Mouse (Mus musculus): ENCODE measurements around the gene Fam13a. TPM values are rescaled to one million over a fixed set of nuclear protein-coding genes. Genes with fewer than 3 reads are reported as not detected.

Gene Fam13a
- polyA plus RNA-seq, 1 experiment: 0.25 TPM

DNA sequence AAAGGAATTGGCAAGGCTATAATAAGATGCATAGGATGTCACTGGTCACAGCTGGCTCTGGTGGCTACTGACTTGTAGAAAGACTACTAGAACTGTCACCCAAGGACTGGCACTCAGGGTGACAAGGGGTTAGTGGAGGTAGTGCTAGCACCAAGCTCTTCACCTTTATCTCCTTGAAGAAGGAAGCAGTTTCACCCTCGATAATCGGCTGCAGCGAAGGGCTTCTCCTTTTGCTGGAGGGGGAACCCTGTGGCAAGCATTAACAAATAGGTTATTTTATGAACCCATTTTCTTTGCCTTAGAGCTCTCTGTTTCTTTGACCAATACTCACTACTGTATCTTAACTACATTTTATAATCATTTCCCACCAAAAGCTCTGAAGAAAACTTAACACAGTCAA, 80.4 kb downstream of the Fam13a start:
- no peak overlapping the region for H3K27ac ChIP-seq (ENCODE audit: insufficient read depth, low read depth, low read length)
- no peak overlapping the region for H3K4me3 ChIP-seq (ENCODE audit: insufficient read depth, low read length)
- no peak for TF ChIP-seq POLR2A (IDR thresholded peaks at IDR 0.05; ENCODE audit: borderline replicate concordance, low read depth, low read length)
- no peak for TF ChIP-seq CTCF (IDR thresholded peaks at IDR 0.05; ENCODE audit: low read depth, low read length)
- H3K4me1 ChIP-seq (ENCODE audit: control insufficient read depth, insufficient read depth, low read length): no peaks in the 10 kb centered on the region

DNA sequence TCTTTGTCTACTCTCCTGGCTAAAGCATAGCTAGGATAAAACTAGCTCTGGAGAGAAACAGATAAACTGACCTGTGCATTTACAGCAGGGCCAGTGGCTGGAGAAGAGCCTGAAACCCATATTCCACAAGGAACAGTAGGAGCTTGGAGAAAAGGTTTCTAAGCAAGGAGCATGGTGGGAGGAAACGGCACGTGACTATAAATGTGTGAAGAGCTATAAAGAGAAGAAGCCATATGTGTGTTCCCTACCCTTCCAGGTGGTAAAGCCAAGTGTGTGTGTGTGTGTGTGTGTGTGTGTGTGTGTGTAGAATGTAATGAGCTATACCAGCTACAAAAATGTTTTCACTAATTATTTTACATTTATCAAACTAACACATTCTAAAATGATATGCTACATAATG, 82.1 kb downstream of the Fam13a start:
- Histone ChIP-seq H3K27ac (ENCODE audit: insufficient read depth, low read depth, low read length) (no peak overlapping the region), H3K4me1 (ENCODE audit: control insufficient read depth, insufficient read depth, low read length) (0 out of 2 replicates have a peak, but pooled peaks cover 2% of the 10 kb centered on the region), H3K4me3 (ENCODE audit: insufficient read depth, low read length) (no peak overlapping the region)
- no peak for TF ChIP-seq POLR2A (IDR thresholded peaks at IDR 0.05; ENCODE audit: borderline replicate concordance, low read depth, low read length)
- TF ChIP-seq CTCF (IDR thresholded peaks at IDR 0.05; ENCODE audit: low read depth, low read length): no peak

DNA sequence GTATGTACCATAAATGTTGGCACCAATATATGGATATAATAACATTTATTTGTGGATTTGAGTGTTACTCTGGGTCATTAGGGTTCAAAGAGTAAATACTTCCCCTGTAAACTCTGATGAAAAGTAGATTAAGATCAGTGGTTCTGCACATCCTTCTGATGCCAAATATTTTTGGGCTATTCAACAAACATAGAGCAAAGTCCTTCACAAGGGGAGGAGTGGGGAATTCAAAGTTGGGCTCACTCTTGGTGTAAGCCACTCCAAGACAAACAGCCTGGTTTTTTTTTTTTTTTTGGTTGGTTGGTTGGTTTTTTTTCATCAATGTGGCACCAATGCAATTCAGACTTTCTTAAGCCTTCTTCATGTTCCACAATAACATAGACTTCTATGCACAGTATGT, 86.6 kb downstream of the Fam13a start:
- H3K4me3 ChIP-seq (ENCODE audit: insufficient read depth, low read length): no peak overlapping the region
- H3K27ac ChIP-seq (ENCODE audit: insufficient read depth, low read depth, low read length): no peak overlapping the region
- H3K4me1 ChIP-seq (ENCODE audit: control insufficient read depth, insufficient read depth, low read length): peaks cover 7% of the 10 kb centered on the region; the same call in 1 of the 2 replicates
- TF ChIP-seq CTCF (IDR thresholded peaks at IDR 0.05; ENCODE audit: low read depth, low read length): no peak
- TF ChIP-seq POLR2A (IDR thresholded peaks at IDR 0.05; ENCODE audit: borderline replicate concordance, low read depth, low read length): no peak

DNA sequence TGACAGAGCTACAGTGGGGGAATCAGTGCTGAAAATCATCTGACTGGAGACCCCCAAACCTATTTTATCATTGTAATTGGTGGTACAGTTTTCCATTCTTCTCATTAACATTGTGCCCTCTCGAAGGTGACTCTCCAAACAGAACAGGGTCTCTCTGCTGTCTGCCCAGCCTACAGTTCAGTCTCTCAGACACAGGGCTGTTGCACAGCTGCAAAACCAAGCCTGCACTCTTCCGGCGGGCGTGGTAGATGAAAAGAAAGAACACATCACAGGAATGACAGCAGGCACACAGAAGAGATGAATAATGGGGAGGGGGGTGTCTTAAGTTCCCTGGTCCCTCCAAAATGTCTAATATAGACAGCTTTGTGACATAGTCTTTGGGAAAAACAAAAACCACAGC, 90.2 kb downstream of the Fam13a start:
- H3K4me1 ChIP-seq (ENCODE audit: control insufficient read depth, insufficient read depth, low read length): peaks cover 10% of the 10 kb centered on the region; the same call in 1 of the 2 replicates
- no peak overlapping the region for H3K27ac ChIP-seq (ENCODE audit: insufficient read depth, low read depth, low read length)
- TF ChIP-seq POLR2A (IDR thresholded peaks at IDR 0.05; ENCODE audit: borderline replicate concordance, low read depth, low read length): no peak
- no peak overlapping the region for H3K4me3 ChIP-seq (ENCODE audit: insufficient read depth, low read length)

DNA sequence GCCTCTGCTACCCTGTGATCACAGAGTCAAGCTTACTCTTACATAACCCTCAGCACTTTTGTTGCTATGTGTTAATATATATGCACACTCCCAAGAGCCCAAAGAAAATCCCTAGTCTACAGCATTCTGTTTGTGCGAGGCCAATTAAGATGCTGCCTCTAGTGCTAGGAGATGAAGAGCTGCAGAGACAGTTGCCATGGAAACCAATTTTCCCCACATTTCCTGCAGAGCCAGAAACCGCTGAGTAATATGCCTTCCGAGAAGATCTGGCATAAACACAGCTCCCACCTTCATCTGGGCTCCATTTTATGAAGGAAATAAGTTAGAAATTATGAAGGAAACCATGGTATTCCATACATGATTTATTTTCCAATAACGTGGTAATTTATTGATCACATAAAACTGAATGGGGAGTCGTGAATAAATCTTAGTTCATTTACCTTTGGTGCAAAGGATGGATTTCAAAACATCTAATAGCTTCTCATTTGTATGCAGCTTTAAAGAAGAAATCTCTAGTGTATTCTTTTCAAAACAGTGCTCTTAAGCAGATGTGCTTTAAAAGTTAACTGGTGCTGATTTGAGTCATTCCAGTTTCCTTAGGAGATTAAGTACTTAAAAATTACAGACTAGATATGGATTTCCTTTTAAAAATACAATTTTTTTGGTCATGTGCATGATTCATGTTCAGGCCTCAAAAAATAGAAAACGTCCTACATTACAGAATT, 91.0 kb downstream of the Fam13a start:
- no peak overlapping the region for H3K27ac ChIP-seq (ENCODE audit: insufficient read depth, low read depth, low read length)
- no peak overlapping the region for H3K4me3 ChIP-seq (ENCODE audit: insufficient read depth, low read length)
- TF ChIP-seq POLR2A (IDR thresholded peaks at IDR 0.05; ENCODE audit: borderline replicate concordance, low read depth, low read length) (no peak), CTCF (IDR thresholded peaks at IDR 0.05; ENCODE audit: low read depth, low read length) (no peak)
- H3K4me1 ChIP-seq (ENCODE audit: control insufficient read depth, insufficient read depth, low read length): peaks cover 10% of the 10 kb centered on the region; the same call in 1 of the 2 replicates

DNA sequence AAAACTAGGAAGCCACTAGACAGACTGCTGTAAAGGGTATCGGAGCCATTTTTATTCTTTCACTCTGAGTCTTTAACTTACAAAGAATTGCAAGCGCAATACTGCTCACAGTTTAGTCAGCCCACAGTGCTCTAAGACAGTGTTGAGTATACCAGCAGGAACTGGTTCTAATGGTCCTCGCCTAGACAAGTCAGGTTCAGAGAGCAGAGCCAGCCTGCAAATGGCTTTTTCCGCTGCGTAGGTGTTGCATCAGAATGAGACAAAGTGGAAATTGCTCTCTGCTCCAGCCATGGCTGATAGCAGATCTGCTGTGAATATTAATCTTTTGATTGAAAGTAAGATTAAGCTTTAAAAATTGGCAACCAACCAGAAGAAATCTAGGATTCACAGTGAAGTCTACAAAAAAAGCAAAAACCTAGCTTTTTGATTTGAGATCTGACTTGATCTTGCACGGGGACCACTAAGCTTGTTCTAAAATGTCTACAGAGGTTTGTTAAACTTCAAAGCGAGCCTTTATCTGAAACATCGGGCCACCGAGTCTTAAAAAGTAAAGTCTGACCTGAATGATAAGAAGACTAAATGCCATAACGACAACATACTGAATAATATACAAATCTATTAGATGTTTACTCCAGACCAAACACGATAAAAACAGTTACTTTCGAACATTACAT, 91.7 kb downstream of the Fam13a start:
- no peak overlapping the region for H3K27ac ChIP-seq (ENCODE audit: insufficient read depth, low read depth, low read length)
- TF ChIP-seq POLR2A (IDR thresholded peaks at IDR 0.05; ENCODE audit: borderline replicate concordance, low read depth, low read length) (no peak), CTCF (IDR thresholded peaks at IDR 0.05; ENCODE audit: low read depth, low read length) (no peak)

DNA sequence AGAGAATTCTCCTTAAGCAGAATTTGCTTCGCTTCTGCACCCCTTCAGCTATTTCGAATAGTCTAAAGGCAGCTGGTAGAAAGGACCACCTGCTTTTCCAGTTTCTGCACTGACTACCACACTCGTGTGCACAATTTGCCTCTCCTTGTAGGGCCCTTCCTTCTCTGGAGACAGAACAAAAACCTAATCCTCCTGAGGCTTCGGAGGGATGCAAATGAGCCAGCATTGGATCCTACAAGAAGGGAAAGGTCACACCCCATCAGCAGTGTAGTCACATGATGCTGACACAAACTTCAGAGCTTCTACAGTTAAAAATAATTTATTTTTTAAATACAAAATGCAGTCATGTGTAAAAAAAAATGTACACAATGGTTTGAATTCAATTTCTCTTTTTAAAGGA, 93.2 kb downstream of the Fam13a start:
- Histone ChIP-seq H3K4me3 (ENCODE audit: insufficient read depth, low read length) (no peak overlapping the region), H3K27ac (ENCODE audit: insufficient read depth, low read depth, low read length) (no peak overlapping the region)

More for the DNA sequence above, 91.7 kb downstream of the Fam13a start:
- Histone ChIP-seq H3K4me1 (ENCODE audit: control insufficient read depth, insufficient read depth, low read length) (peaks cover 11% of the 10 kb centered on the region), H3K4me3 (ENCODE audit: insufficient read depth, low read length) (no peak overlapping the region)

DNA sequence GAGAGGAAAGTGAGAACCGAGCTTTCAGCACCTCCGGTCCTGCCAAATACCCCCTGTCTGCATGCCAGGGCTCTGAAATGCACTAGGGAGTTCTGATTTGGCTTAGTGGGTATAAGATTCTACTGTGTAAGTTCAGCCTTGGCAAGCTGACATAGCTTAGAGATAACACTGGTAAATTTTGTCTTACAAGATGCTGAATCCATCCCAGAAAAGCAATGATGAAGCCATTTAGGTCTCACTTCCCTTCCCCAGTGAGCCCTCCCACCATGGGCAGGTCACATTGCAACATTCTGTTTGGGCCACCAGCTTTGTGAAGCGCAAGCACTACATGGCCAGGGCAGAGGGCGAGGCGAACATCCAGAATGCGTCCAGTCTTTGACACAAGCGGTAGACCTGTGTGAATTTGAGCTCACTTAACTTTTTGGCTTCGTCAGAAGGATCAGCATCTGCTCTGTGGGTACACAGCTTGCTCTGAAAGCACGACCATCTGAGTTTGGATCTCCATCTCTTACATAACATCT, 94.4 kb downstream of the Fam13a start:
- TF ChIP-seq POLR2A (IDR thresholded peaks at IDR 0.05; ENCODE audit: borderline replicate concordance, low read depth, low read length) (no peak), CTCF (IDR thresholded peaks at IDR 0.05; ENCODE audit: low read depth, low read length) (no peak)
- H3K4me3 ChIP-seq (ENCODE audit: insufficient read depth, low read length): no peak overlapping the region
- H3K27ac ChIP-seq (ENCODE audit: insufficient read depth, low read depth, low read length): no peak overlapping the region
- peaks cover 11% of the 10 kb centered on the region for H3K4me1 ChIP-seq (ENCODE audit: control insufficient read depth, insufficient read depth, low read length)

More for the DNA sequence above, 93.2 kb downstream of the Fam13a start:
- TF ChIP-seq CTCF (IDR thresholded peaks at IDR 0.05; ENCODE audit: low read depth, low read length) (no peak), POLR2A (IDR thresholded peaks at IDR 0.05; ENCODE audit: borderline replicate concordance, low read depth, low read length) (no peak)
- H3K4me1 ChIP-seq (ENCODE audit: control insufficient read depth, insufficient read depth, low read length): peaks cover 11% of the 10 kb centered on the region

DNA sequence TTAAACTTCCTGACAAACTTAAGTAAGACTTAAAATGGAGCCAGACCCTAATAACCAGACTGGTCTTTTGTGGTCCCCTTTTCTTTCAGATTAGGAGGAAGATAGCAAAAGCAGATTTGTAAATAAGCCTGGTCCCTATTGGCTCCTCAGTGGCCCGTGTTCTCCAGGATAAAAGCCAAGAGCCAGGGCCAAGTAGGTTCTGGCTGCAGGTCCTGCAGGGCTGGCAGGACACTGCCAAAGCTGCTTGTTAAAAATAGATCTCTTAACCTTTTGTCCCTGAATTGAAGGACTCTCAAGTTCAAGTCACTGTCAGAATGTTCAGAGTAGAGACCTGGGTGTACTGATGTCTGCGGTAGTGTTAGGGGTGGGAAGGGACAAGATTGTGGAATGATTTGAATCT, 96.5 kb downstream of the Fam13a start:
- Histone ChIP-seq H3K27ac (ENCODE audit: insufficient read depth, low read depth, low read length) (no peak overlapping the region), H3K4me3 (ENCODE audit: insufficient read depth, low read length) (no peak overlapping the region), H3K4me1 (ENCODE audit: control insufficient read depth, insufficient read depth, low read length) (peaks cover 11% of the 10 kb centered on the region)
- TF ChIP-seq CTCF (IDR thresholded peaks at IDR 0.05; ENCODE audit: low read depth, low read length): no peak
- no peak for TF ChIP-seq POLR2A (IDR thresholded peaks at IDR 0.05; ENCODE audit: borderline replicate concordance, low read depth, low read length)

DNA sequence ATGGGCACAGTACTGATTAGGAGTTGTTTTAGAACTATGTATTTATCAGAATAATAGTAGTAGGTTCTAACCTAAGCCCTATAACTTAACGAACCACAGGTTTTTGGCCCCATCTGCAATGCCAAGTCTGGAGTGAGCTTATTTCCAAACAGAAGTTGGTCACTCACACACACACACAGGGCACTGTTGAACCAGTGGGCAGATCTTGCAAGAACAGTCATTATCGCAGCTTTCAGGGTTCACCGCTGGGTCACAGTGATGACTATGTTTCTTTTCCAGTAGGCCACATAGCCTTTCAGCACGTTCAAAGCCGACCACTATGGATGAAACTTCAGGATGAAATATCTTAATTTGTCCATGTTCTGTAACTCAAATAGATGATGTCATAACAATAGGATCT, 101.8 kb downstream of the Fam13a start:
- TF ChIP-seq CTCF (IDR thresholded peaks at IDR 0.05; ENCODE audit: low read depth, low read length): no peak
- TF ChIP-seq POLR2A (IDR thresholded peaks at IDR 0.05; ENCODE audit: borderline replicate concordance, low read depth, low read length): no peak
- Histone ChIP-seq H3K4me1 (ENCODE audit: control insufficient read depth, insufficient read depth, low read length) (peaks cover 19% of the 10 kb centered on the region), H3K27ac (ENCODE audit: insufficient read depth, low read depth, low read length) (no peak overlapping the region), H3K4me3 (ENCODE audit: insufficient read depth, low read length) (no peak overlapping the region)
